Mouse (Mus musculus): ENCODE results near the gene Osbpl11. TPM values are rescaled to one million over a fixed set of nuclear protein-coding genes. Genes with fewer than 3 reads are reported as not detected.

Osbpl11 gene
- polyA plus RNA-seq, 1 experiment = 9.9 TPM

DNA sequence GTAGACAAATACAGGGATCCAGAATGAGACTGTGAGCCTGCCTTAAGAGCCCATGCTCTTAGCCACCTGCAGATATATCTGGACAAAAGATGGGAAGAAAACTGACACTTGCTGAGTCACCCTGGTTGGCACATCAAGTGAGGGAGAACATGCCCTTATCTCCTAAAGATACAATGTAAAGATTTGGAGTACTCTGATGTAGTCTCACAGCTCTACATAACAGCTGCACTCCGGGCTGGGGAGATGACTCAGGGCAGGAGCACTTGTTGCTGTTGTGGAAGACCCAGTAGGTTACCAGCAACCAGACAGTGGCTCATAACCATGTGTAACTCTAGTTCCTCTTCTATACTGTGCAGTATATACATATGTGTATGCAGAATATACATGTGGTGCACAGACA, 98.2 kb downstream of the Osbpl11 start:
- no peak overlapping the region for H3K27ac ChIP-seq (ENCODE audit: insufficient read depth, low read length)
- no peak for TF ChIP-seq CTCF (IDR thresholded peaks at IDR 0.05; ENCODE audit: extremely low read depth, insufficient read depth, low read length)
- TF ChIP-seq POLR2A (IDR thresholded peaks at IDR 0.05; ENCODE audit: extremely low read depth, insufficient read depth, low read length) = no peak
- H3K4me3 ChIP-seq (ENCODE audit: insufficient read depth, low read length) = no peak overlapping the region
- no peaks in the 10 kb centered on the region for H3K4me1 ChIP-seq (ENCODE audit: control insufficient read depth, insufficient read depth, low read length)

DNA sequence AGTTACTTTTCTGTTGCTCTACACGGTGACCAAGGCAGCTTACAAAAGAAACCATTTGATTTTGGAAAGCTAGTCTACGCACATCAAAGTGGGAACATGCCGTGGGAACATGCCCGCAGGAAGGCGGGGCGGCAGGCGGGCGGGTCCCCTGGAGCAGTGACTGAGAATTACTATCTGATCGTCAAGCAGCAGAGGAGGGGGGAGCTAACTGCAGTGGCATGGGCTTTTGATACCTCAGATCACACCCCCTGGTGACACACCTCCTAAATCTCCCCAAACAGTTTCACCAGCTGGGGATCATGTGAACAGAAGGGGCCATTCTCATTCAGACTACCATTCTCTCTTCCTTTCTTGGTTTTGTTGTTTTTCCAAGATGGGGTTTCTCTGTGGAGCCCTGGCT, 103.7 kb downstream of the Osbpl11 start:
- TF ChIP-seq CTCF (IDR thresholded peaks at IDR 0.05; ENCODE audit: extremely low read depth, insufficient read depth, low read length) (no peak), POLR2A (IDR thresholded peaks at IDR 0.05; ENCODE audit: extremely low read depth, insufficient read depth, low read length) (no peak)

DNA sequence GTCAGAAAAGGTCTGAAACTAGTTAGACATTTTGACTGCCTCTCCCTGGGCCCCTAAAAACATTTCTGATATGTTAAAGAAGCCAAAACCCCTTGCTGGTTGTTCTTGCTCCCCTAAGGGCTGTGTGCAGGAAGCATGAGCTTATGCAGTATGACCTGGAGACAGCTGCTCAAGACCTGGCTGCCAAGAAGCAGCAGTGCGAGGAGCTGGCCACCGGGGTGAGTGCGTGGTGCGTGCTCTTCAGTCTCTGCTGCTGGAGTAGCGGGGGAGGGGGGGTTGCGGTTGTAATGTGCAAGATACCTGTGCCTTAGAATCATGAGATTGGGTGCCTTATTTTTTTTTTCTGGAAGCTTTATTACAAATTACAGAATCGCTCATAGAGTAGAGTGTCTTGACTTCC, 105.1 kb downstream of the Osbpl11 start:
- Histone ChIP-seq H3K27ac (ENCODE audit: insufficient read depth, low read length) (no peak overlapping the region), H3K4me1 (ENCODE audit: control insufficient read depth, insufficient read depth, low read length) (no peaks in the 10 kb centered on the region), H3K4me3 (ENCODE audit: insufficient read depth, low read length) (no peak overlapping the region)
- no peak for TF ChIP-seq CTCF (IDR thresholded peaks at IDR 0.05; ENCODE audit: extremely low read depth, insufficient read depth, low read length)
- no peak for TF ChIP-seq POLR2A (IDR thresholded peaks at IDR 0.05; ENCODE audit: extremely low read depth, insufficient read depth, low read length)

More for the DNA sequence above, 103.7 kb downstream of the Osbpl11 start:
- H3K4me3 ChIP-seq (ENCODE audit: insufficient read depth, low read length) = no peak overlapping the region
- no peaks in the 10 kb centered on the region for H3K4me1 ChIP-seq (ENCODE audit: control insufficient read depth, insufficient read depth, low read length)
- no peak overlapping the region for H3K27ac ChIP-seq (ENCODE audit: insufficient read depth, low read length)

DNA sequence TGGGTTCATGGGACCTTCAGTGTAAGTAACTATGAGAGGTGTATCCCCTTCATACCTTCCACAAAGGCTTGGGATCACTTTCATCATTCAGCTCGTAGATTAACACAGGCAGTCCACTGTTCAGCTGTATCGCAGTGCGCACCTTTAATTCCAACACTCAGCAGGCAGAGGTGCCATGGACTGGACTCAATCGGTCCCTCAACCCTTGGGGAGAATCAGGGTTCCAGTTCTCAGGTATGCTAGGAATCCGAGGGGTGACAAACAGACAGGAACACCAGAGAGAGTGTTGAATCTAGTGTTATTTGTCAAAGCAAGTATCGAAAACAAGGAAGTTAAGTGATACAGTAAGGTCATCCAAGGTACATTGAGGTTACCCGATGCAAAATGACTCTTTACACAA, 107.4 kb downstream of the Osbpl11 start:
- Histone ChIP-seq H3K27ac (ENCODE audit: insufficient read depth, low read length) (no peak overlapping the region), H3K4me3 (ENCODE audit: insufficient read depth, low read length) (no peak overlapping the region), H3K4me1 (ENCODE audit: control insufficient read depth, insufficient read depth, low read length) (no peaks in the 10 kb centered on the region)
- no peak for TF ChIP-seq CTCF (IDR thresholded peaks at IDR 0.05; ENCODE audit: extremely low read depth, insufficient read depth, low read length)
- no peak for TF ChIP-seq POLR2A (IDR thresholded peaks at IDR 0.05; ENCODE audit: extremely low read depth, insufficient read depth, low read length)

Other genes starting within 250 kb of the Osbpl11 start
- 1.6 and 3.2 TPM in 2 replicates for gene Iqcg, start 128.9 kb upstream of the Osbpl11 start, polyA plus RNA-seq (2012; rRNA removed)
- gene Rpl35a, start 128.6 kb upstream of the Osbpl11 start, polyA plus RNA-seq (2012; rRNA removed) = 772 and 780 TPM in 2 replicates
- 7.9 and 11.4 TPM in 2 replicates for gene Lmln, start 122.5 kb upstream of the Osbpl11 start, polyA plus RNA-seq (2012; rRNA removed)
- gene Snx4, start 66.4 kb downstream of the Osbpl11 start, polyA plus RNA-seq (2012; rRNA removed) = 24.3 and 24.5 TPM in 2 replicates
- 35.5 and 38.6 TPM in 2 replicates for gene Zfp148, start 195.8 kb downstream of the Osbpl11 start, polyA plus RNA-seq (2012; rRNA removed)

Data from cortical plate, adult 2 months (tissue).